Mouse (Mus musculus): ENCODE data around the gene Ccdc51. TPM values are rescaled to one million over a fixed set of nuclear protein-coding genes. Genes with fewer than 3 reads are reported as not detected.

Gene Ccdc51
- total RNA-seq, 2 experiments from 2014 or later, result 6.4 TPM

Other genes with a start within 250 kb of the Ccdc51 start
- gene Slc26a6, start 229.2 kb upstream of the Ccdc51 start, total RNA-seq (2021), result 10 to 100 TPM; 35.3 to 41.3 TPM
- not detected for gene Tmem89, start 167.9 kb upstream of the Ccdc51 start, total RNA-seq (2021)
- gene Uqcrc1, start 145.9 kb upstream of the Ccdc51 start, total RNA-seq (2021), result 100 to 1,000 TPM; 394 to 398 TPM
- gene Col7a1, start 128.9 kb upstream of the Ccdc51 start, total RNA-seq (2021), result 1 to 10 TPM; 5.2 to 6.1 TPM
- under 1 TPM; 0.30 to 0.49 TPM for gene Ucn2, start 96.5 kb upstream of the Ccdc51 start, total RNA-seq (2021)
- 10 to 100 TPM; 19.2 to 25.8 TPM for gene Pfkfb4, start 90.7 kb upstream of the Ccdc51 start, total RNA-seq (2021)
- gene Shisa5, start 43.9 kb upstream of the Ccdc51 start, total RNA-seq (2021), result 10 to 100 TPM; 46.2 to 56.7 TPM
- gene Trex1, start 22.8 kb upstream of the Ccdc51 start, total RNA-seq (2021), result 10 to 100 TPM; 11.4 to 12.1 TPM
- gene Atrip, start 8.4 kb upstream of the Ccdc51 start, total RNA-seq (2021), result 10 to 100 TPM; 24.4 to 29.0 TPM
- gene Tma7, start 94 bp downstream of the Ccdc51 start, total RNA-seq (2021), result 100 to 1,000 TPM; 384 to 385 TPM
- gene Plxnb1, start 12.9 kb downstream of the Ccdc51 start, total RNA-seq (2021), result 10 to 100 TPM; 56.9 to 65.2 TPM
- not detected for gene Fbxw21, start 79.5 kb downstream of the Ccdc51 start, total RNA-seq (2021)
- gene Fbxw13, start 113.5 kb downstream of the Ccdc51 start, total RNA-seq (2021), result not detected
- not detected for gene Fbxw20, start 152.3 kb downstream of the Ccdc51 start, total RNA-seq (2021)
- gene Fbxw14, start 205.2 kb downstream of the Ccdc51 start, total RNA-seq (2021), result not detected